Mouse (Mus musculus) bone marrow, adult 2 months (tissue): ENCODE data around the gene Pou4f2.

ENCODE experiments used
- CTCF ChIP-seq: fragments of 200-500 bp; IDR thresholded peaks from 2 replicates; pipeline ENCODE4 v1.5.1; 2011; ENCODE audit warnings: low read length, control low read depth; ENCODE audit not compliant: control insufficient read depth, insufficient read depth
- POLR2A ChIP-seq: fragments of 200-500 bp; IDR thresholded peaks from 2 replicates; pipeline ENCODE4 v1.6.1; 2011; ENCODE audit warnings: low read depth, mild to moderate bottlenecking, control low read depth, low read length, borderline replicate concordance; ENCODE audit not compliant: control insufficient read depth

DNA sequence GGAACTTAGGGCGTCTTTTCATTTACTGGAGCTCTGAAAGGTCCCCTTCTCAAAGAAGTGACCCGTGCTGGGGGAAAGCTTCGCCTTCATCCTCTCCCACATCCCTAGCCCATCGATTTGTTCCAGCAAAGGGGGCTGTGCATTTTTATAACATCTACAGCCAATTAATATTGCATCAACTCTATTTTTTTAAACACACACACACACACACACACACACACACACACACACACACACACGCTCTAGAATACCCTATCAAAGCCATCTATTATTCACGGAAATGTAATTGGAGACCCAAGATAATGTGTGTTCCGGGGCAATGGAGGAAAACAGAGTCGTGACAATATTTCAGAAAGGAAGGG, 8.7 kb downstream of the Pou4f2 start:
- TF ChIP-seq CTCF (no peak), POLR2A (no peak)
